Mouse (Mus musculus) T-helper 17 cell (primary cell): Measurements from ENCODE around the gene Fcrlb.

ENCODE experiments used
- in situ Hi-C, 2 experiments: fragments of 300-600 bp; cut with MboI, MseI; formaldehyde crosslinking; loops; 1 replicate in 1 of 2; 2 replicates in 1 of 2; pipeline ENCODE4 v1.15.1; 2025; ENCODE audit warnings: high pct_unique_total_duplicates in 2 of 2

Fcrlb gene

DNA sequence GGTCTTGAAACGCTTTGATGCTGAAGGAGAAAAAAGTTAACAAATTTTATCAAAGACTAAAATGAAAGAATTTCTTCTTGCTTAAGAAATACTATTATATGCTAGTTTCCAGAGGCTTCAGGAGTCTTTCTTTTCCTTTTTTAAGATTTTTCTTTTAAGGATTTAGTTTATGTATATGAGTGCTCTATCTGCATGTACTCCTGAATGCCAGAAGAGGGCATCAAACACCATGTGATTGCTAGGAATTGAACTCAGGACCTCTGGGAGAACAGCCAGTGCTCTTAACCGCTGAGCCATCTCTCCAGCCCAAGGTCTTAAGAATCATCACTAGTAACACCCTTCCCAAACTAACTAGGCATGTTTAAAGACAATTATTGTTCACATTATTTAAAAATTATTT lies 40.8 kb downstream of the Fcrlb start:
- in situ Hi-C loops, result loop anchor here (25.0 kb wide), 2 partner anchors 660 to 1640 kb away; partner anchors contain the start of genes Cfap45 (in 1 of the 2), Tagln2 (in 1 of the 2) and Uhmk1 (in 1 of the 2)

DNA sequence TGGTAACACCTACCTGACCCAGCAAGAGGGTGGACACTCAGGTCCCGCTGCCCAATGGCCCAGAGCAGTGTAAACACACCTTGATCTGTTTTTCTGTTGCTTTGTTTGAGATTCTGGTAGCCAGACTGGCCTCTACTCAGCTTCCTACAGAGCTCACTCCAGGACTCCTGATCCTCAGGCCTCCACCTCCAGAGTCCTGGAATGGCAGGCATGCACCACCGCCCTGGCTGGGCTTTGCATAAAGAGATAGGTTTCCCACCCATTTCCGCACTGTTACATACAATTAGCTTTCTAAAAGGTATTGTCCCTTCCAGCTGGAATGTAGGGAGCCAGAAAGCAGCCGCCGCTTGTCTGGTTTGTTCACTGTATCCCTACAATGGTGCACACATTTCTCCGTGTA lies 41.3 kb downstream of the Fcrlb start:
- in situ Hi-C loops, result loop anchor here (25.0 kb wide), 2 partner anchors 659 to 1641 kb away; partner anchors contain the start of genes Cfap45 (in 1 of the 2), Tagln2 (in 1 of the 2) and Uhmk1 (in 1 of the 2)

DNA sequence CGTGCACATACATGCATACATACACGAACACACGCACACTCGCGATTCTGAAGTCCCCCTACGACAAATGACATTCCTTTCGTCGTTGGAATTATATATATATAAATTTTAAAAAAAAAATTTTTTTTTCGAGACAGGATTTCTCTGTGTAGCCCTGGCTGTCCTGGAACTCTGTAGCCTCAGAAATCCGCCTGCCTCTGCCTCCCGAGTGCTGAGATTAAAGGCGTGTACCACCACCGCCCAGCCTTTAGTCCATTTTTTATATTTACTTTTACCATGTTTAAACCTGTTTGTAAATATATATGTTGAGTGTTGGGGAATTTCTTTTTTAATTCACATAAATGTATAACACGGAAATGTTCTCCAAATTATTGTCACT lies 43.8 kb downstream of the Fcrlb start:
- in situ Hi-C loops, result loop anchor here (25.0 kb wide), 2 partner anchors 657 to 1643 kb away; partner anchors contain the start of genes Cfap45 (in 1 of the 2), Tagln2 (in 1 of the 2) and Uhmk1 (in 1 of the 2)

DNA sequence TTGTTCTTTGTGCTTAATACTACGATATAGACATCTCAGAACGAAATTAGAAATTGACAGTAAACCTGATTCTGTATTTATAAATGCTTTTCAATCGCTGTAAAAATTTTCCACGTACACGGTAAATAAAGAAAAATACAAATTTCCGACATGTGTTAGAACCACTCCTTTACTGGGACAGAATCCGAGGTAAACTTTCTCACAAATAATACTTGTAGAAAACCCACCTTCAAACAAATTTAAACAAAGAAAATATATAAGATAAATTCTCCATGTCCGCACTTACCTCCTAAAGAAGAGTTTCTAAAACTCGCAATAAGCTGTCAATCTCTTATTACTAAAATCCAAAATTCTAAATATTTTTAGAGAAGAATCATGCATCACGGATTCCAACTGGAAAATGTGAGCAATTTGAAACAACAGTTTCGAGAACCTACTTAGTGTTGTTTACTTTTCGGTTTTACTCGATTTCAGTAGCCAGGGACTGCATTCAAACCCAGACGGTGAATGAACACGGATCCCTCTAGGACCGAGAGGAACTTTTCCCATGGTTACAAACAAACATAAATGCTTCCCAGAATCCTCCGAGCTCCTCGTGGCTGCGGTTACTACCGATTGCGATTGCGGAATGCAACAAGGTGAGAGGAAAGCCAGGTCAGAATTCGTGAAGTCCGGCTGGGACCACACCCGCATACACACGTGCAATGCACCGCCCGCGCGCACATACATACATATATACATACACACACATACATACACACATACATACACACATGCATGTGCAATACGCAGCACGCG lies 44.4 kb downstream of the Fcrlb start:
- in situ Hi-C loops, result loop anchor here (25.0 kb wide), 2 partner anchors 656 to 1644 kb away; partner anchors contain the start of genes Cfap45 (in 1 of the 2), Tagln2 (in 1 of the 2) and Uhmk1 (in 1 of the 2)

GRCm38 (mm10) chr1:170867691-170868105 lies 45.0 kb downstream of the Fcrlb start, which contains the start of gene Atf6:
Atf6 (minus strand) TSS chr1:170867771.
- in situ Hi-C loops, result loop anchor here (25.0 kb wide), 2 partner anchors 655 to 1645 kb away; partner anchors contain the start of genes Cfap45 (in 1 of the 2), Tagln2 (in 1 of the 2) and Uhmk1 (in 1 of the 2)

DNA sequence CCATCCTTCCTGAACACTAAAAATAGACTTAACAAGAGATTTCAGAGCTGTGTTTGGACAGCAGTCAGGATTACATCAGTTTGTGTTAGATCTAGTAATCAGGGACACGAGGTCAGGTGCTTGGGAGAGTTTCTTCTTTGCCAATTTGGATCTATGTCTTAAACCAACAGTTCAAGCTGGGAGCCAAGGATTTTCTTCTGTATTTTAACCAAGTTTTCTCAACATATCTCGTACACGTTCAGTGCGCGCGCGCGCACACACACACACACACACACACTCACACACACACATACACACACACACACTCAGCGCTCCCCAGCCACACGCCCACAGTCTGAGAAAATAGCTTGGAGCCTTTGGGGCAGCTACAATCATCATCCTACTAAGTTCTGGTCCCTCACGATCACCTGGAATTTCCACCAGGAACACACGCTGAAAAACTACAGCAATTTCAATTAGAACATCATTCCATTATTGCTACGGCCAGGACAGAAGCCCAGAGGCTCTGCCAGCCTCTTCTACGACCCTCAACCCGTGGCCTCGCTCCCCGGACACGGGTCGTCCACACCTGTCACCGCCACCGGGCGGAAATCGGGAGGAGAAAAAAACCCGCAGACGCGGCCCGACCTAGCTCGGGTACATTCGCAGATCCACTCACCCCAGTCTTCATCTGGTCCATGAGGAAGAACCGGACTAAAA lies 45.6 kb downstream of the Fcrlb start:
- in situ Hi-C loops, result loop anchor here (25.0 kb wide), 2 partner anchors 655 to 1645 kb away; partner anchors contain the start of genes Cfap45 (in 1 of the 2), Tagln2 (in 1 of the 2) and Uhmk1 (in 1 of the 2)

DNA sequence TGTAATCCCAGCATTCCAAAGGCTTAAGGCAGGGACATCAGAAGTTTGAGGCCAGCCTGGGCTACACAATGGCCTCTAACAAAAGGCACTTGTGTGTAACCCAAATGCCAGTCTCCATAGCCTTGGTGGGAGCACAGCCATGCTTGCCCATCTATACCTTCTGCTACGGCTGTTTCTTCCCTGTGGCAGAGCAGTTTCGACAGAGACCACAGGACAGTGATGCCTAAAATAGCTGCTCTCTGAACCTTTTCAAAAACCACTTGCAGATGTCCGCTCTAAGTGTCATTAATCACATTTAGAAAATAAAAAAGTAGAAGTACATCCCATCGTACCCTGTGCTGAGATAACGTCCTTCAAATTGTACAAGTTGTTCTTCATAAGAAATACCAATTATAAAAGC lies 47.3 kb downstream of the Fcrlb start:
- in situ Hi-C loops, result loop anchor here (25.0 kb wide), 2 partner anchors 653 to 1647 kb away; partner anchors contain the start of genes Cfap45 (in 1 of the 2), Tagln2 (in 1 of the 2) and Uhmk1 (in 1 of the 2)

DNA sequence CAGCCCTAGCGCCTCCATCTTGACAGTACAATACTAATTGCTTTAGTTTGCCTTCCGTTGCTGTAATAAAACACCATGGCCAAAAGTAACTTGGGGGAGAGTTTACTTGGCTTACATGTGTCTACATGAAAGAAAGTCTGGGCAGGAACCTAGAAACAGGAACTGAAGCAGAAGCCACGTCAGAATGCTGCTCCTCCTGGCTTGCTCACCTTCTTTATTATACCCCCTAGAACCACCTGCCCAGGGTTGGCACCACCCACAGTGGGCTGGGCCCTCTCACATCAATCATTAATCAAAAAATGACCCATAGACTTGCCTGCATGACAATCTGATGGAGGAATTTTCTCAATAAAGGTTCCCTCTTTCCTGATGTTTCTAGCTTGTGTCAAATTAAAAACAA lies 48.0 kb downstream of the Fcrlb start:
- in situ Hi-C loops, result loop anchor here (25.0 kb wide), 2 partner anchors 652 to 1648 kb away; partner anchors contain the start of genes Cfap45 (in 1 of the 2), Tagln2 (in 1 of the 2) and Uhmk1 (in 1 of the 2)

DNA sequence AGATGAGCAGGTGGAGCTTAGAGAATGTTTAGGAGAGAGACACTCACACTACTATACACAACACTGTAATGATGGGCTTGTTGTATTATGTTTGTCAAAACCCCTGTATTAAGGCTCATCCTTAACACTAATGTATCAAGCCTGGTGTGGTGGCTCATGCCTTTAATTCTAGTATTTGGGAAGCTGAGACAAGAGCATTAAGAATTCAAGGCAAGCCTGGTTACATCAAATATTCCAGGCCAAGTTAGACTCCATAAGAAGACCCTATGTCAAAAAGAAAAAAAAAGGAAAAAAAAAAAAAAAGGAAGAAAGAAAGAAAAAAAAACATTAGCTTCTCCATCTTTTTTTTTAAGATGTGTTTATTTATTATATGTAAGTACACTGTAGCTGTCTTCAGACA lies 48.5 kb downstream of the Fcrlb start:
- in situ Hi-C loops, result loop anchor here (25.0 kb wide), 2 partner anchors 652 to 1648 kb away; partner anchors contain the start of genes Cfap45 (in 1 of the 2), Tagln2 (in 1 of the 2) and Uhmk1 (in 1 of the 2)

- in situ Hi-C loops, result loop anchor here (25.0 kb wide), 2 partner anchors 651 to 1649 kb away; partner anchors contain the start of genes Cfap45 (in 1 of the 2), Tagln2 (in 1 of the 2) and Uhmk1 (in 1 of the 2)
These were observed 49.7 kb downstream of the Fcrlb start for GRCm38 (mm10) chr1:170863033-170863432.

GRCm38 (mm10) chr1:170862435-170862717 lies 50.4 kb downstream of the Fcrlb start:
- in situ Hi-C loops, result loop anchor here (25.0 kb wide), 2 partner anchors 650 to 1650 kb away; partner anchors contain the start of genes Cfap45 (in 1 of the 2), Tagln2 (in 1 of the 2) and Uhmk1 (in 1 of the 2)

DNA sequence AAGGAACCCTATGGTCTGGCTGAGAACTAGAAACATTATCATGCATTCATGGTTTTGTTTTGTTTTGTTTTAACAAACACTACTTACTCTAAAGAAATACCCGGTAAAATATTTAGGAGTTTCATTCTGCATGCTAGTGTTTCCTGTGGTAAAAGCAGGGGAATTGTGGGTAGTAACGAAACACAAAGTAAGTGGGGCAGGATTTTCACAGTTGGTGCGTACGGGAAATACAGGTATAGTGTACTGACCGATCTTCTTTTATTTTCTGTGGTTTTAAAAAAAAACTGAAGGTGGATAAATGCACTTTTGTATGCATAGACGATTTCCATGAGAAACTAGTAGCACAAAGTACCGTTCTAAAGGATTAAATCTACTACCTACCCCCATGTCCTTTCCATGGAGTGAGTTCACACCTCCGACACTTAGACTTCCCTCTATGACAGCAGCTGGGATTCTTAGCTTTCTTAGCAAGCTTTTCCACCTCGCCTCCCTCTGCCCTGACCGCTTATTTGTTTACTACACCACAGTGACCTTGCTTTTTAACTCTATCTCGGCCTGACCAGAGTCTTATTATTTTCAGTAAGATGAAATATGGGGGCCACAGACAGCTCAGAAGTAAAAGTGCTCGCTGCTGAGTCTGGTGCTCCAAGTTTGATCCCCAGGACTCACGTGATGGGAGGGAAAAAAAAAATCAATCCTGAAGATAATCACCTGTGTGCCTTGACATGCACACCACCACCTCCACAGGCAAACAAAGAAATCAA lies 50.9 kb downstream of the Fcrlb start:
- in situ Hi-C loops, result loop anchor here (25.0 kb wide), 2 partner anchors 650 to 1650 kb away; partner anchors contain the start of genes Cfap45 (in 1 of the 2), Tagln2 (in 1 of the 2) and Uhmk1 (in 1 of the 2)

- in situ Hi-C loops, result loop anchor here (25.0 kb wide), 2 partner anchors 647 to 1653 kb away; partner anchors contain the start of genes Cfap45 (in 1 of the 2), Tagln2 (in 1 of the 2) and Uhmk1 (in 1 of the 2)
These were observed 53.9 kb downstream of the Fcrlb start for GRCm38 (mm10) chr1:170858872-170859271.

DNA sequence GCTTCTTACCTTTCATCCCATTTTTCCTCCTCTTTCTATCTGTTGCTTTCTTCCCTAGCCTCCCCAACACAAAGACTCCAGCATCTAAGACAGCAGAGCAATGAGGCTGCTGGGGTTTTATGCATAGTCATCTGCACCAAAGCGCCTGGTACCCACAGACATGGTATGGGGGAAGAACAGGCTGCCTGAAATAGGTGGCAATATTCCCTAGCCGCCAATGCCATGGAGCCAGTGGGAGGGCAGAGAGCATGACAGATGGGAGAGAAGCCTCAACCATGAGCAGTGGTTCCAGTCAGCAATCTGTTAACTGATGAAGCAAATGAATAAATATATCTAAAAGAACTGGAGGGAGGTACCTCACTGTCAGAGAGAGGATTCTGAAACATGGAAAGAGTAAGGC lies 55.4 kb downstream of the Fcrlb start:
- in situ Hi-C loops, result loop anchor here (25.0 kb wide), 2 partner anchors 645 to 1655 kb away; partner anchors contain the start of genes Cfap45 (in 1 of the 2), Tagln2 (in 1 of the 2) and Uhmk1 (in 1 of the 2)
